Mouse (Mus musculus) urinary bladder, adult 2 months (tissue): ENCODE data around the gene Etv6. TPM values are rescaled to one million over a fixed set of nuclear protein-coding genes. Genes with fewer than 3 reads are reported as not detected.

Source experiments
- polyA plus RNA-seq: library from polyadenylated mRNA; depleted of rRNA; stranded (reverse); fragments of >200 nt; gene quantifications from 2 replicates; pipeline ENCODE4 v1.2.3, GENCODE M21; 2012; rRNA removed

The Etv6 gene
- polyA plus RNA-seq, 1 experiment: 29.9 TPM

Other genes starting within 250 kb of the Etv6 start
- gene Kap, start 181.9 kb upstream of the Etv6 start, polyA plus RNA-seq: not detected in 2 replicates